Mouse (Mus musculus): Measurements from ENCODE around the gene Actg1. TPM values are rescaled to one million over a fixed set of nuclear protein-coding genes. Genes with fewer than 3 reads are reported as not detected.
A peak's percentile ranks its signal among the peaks of the same experiment; 100 is the strongest.

Actg1 gene
- total and polyA plus RNA-seq, 3 experiments = 1,832 to 4,362 (median 2,424) TPM

GRCm38 (mm10) chr11:120356900-120357299 lies 8.6 kb upstream of the Actg1 start:
- no peak overlapping the region for H3K9ac ChIP-seq (ENCODE audit: insufficient read depth, low read depth)
- no peaks in the 10 kb centered on the region for H3K36me3 ChIP-seq (replicated peaks in 1 of 2; ENCODE audit: control insufficient read depth in 1 of 2, insufficient read depth in 1 of 2, low read length in 1 of 2)
- TF ChIP-seq TBP (conservative IDR thresholded peaks at IDR 0.05; ENCODE audit: low read depth, low read length) = no peak
- peak in 1 of 2 experiments; percentile 23; a peak in 1 of 4 replicates for TF ChIP-seq CTCF (conservative IDR thresholded peaks at IDR 0.05 in 1 of 2, IDR thresholded peaks at IDR 0.05 in 1 of 2; ENCODE audit: low read depth in 2 of 2, low read length in 2 of 2)
- H3K4me3 ChIP-seq (replicated peaks in 1 of 3; ENCODE audit: low read depth in 2 of 3, low read length in 2 of 3, poor library complexity in 1 of 3) = no peak overlapping the region
- H3K4me1 ChIP-seq (ENCODE audit: control insufficient read depth in 1 of 2, insufficient read depth in 2 of 2) = peaks cover 6 to 32% of the 10 kb centered on the region in 2 experiments
- no peaks in the 10 kb centered on the region for H3K9me3 ChIP-seq (replicated peaks; ENCODE audit: low read length)
- H3K4me2 ChIP-seq (ENCODE audit: insufficient read depth, low read depth, poor library complexity, severe bottlenecking) = no peak overlapping the region
- peaks cover 9% of the 10 kb centered on the region for H3K27me3 ChIP-seq (replicated peaks)
- dilution Hi-C loops (cut with MboI; ENCODE audit: extremely low pct_ligation_motif_present, extremely low pct_unique_long_range_greater_than_20kb, low sequenced_read_pairs) (no loop called here), in situ Hi-C loops (cut with MboI; ENCODE audit: low pct_ligation_motif_present, low pct_unique_long_range_greater_than_20kb, low sequenced_read_pairs) (no loop called here)
- H3K27ac ChIP-seq (ENCODE audit: insufficient read depth, low read depth) = no peak overlapping the region
- DNase-seq (ENCODE audit: extremely low read depth) = no peak
- no peaks in the 10 kb centered on the region for H3K79me2 ChIP-seq (replicated peaks; ENCODE audit: control insufficient read depth, extremely low read depth, insufficient read depth, poor library complexity, severe bottlenecking)

- DNase-seq (ENCODE audit: extremely low read depth) = no peak
- no peak for TF ChIP-seq JUN (IDR thresholded peaks at IDR 0.05; ENCODE audit: insufficient read depth, low read depth, low read length)
- peak; percentile 18 to 50; a peak in 2 of 4 replicates for TF ChIP-seq CTCF (conservative IDR thresholded peaks at IDR 0.05 in 1 of 2, IDR thresholded peaks at IDR 0.05 in 1 of 2; ENCODE audit: low read depth in 2 of 2, low read length in 2 of 2)
- peaks cover 6% of the 10 kb centered on the region for H3K27me3 ChIP-seq (replicated peaks)
- no peaks in the 10 kb centered on the region for H3K79me2 ChIP-seq (replicated peaks; ENCODE audit: control insufficient read depth, extremely low read depth, insufficient read depth, poor library complexity, severe bottlenecking)
- H3K36me3 ChIP-seq (replicated peaks in 1 of 2; ENCODE audit: control insufficient read depth in 1 of 2, insufficient read depth in 1 of 2, low read length in 1 of 2) = no peaks in the 10 kb centered on the region
- dilution Hi-C loops (cut with MboI; ENCODE audit: extremely low pct_ligation_motif_present, extremely low pct_unique_long_range_greater_than_20kb, low sequenced_read_pairs) = no loop called here
- H3K27ac ChIP-seq (ENCODE audit: insufficient read depth, low read depth) = no peak overlapping the region
- H3K9ac ChIP-seq (ENCODE audit: insufficient read depth, low read depth) = no peak overlapping the region
- peaks cover 6 to 37% of the 10 kb centered on the region in 2 experiments for H3K4me1 ChIP-seq (ENCODE audit: control insufficient read depth in 1 of 2, insufficient read depth in 2 of 2)
- H3K4me3 ChIP-seq (replicated peaks in 1 of 3; ENCODE audit: low read depth in 2 of 3, low read length in 2 of 3, poor library complexity in 1 of 3) = no peak overlapping the region
- in situ Hi-C loops (cut with MboI; ENCODE audit: low pct_ligation_motif_present, low pct_unique_long_range_greater_than_20kb, low sequenced_read_pairs) = no loop called here
- H3K4me2 ChIP-seq (ENCODE audit: insufficient read depth, low read depth, poor library complexity, severe bottlenecking) = no peak overlapping the region
- H3K9me3 ChIP-seq (replicated peaks; ENCODE audit: low read length) = no peaks in the 10 kb centered on the region
Observed at GRCm38 (mm10) chr11:120356319-120356840, 8.0 kb upstream of the Actg1 start.

DNA sequence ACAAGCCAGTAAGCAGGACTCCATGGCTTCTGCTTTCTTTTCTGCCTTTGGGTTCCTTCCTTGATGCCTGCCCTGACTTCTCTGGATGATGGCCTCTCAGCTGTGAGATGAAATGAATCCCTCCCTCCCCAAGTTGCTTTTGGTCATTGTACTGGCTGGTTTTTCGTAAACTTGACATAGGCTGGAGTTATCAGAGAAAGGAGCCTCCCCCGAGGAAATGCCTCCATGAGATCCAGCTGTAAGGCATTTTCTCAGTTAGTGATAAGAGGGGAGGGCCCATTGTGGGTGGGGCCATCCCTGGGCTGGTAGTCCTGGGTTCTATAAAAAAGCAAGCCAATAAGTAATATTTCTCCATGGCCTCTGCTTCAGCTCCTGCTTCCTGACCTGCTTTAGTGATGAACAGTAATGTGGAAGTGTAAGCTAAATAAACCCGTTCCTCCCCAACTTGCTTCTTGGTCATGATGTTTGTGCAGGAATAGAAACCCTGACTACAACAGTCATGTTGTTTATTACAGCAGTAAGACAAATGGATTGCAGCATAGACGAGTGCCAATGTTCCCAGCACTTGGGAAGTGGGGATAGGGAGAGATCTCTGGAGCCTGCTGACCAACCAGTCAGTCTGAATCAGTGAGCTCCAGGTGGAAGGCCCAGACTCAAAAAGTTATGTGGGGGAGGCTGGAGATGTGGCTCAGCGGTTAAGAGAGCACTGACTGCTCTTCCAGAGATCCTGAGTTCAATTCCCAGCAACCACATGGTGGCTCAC lies 7.1 kb upstream of the Actg1 start:
- Histone ChIP-seq H3K4me2 (ENCODE audit: insufficient read depth, low read depth, poor library complexity, severe bottlenecking) (no peak overlapping the region), H3K9ac (ENCODE audit: insufficient read depth, low read depth) (no peak overlapping the region), H3K4me1 (ENCODE audit: control insufficient read depth in 1 of 2, insufficient read depth in 2 of 2) (peaks cover 10 to 47% of the 10 kb centered on the region in 2 experiments), H3K36me3 (replicated peaks in 1 of 2; ENCODE audit: control insufficient read depth in 1 of 2, insufficient read depth in 1 of 2, low read length in 1 of 2) (no peaks in the 10 kb centered on the region), H3K79me2 (replicated peaks; ENCODE audit: control insufficient read depth, extremely low read depth, insufficient read depth, poor library complexity, severe bottlenecking) (no peaks in the 10 kb centered on the region), H3K27me3 (replicated peaks) (peaks cover 1% of the 10 kb centered on the region), H3K27ac (ENCODE audit: insufficient read depth, low read depth) (no peak overlapping the region), H3K4me3 (replicated peaks in 1 of 3; ENCODE audit: low read depth in 2 of 3, low read length in 2 of 3, poor library complexity in 1 of 3) (no peak overlapping the region), H3K9me3 (replicated peaks; ENCODE audit: low read length) (no peaks in the 10 kb centered on the region)
- TF ChIP-seq JUND (conservative IDR thresholded peaks at IDR 0.05; ENCODE audit: low read depth, low read length) (no peak), TBP (conservative IDR thresholded peaks at IDR 0.05; ENCODE audit: low read depth, low read length) (no peak), CHD2 (IDR thresholded peaks at IDR 0.05; ENCODE audit: low read length) (no peak), UBTF (IDR thresholded peaks at IDR 0.05; ENCODE audit: low read depth, low read length) (no peak), HCFC1 (IDR thresholded peaks at IDR 0.05; ENCODE audit: low read depth, low read length) (no peak), NELFE (IDR thresholded peaks at IDR 0.05; ENCODE audit: low read depth, low read length) (no peak), POLR2A (IDR thresholded peaks at IDR 0.05; ENCODE audit: low read depth, low read length) (no peak), ETS1 (conservative IDR thresholded peaks at IDR 0.05; ENCODE audit: low read depth, low read length) (no peak), MEF2A (IDR thresholded peaks at IDR 0.05; ENCODE audit: borderline replicate concordance, low read depth, low read length) (no peak), TCF12 (IDR thresholded peaks at IDR 0.05; ENCODE audit: low read depth, low read length) (no peak), ZC3H11A (IDR thresholded peaks at IDR 0.05; ENCODE audit: low read depth, low read length) (no peak), GABPA (IDR thresholded peaks at IDR 0.05; ENCODE audit: insufficient replicate concordance, low read depth, low read length) (no peak), CTCF (conservative IDR thresholded peaks at IDR 0.05 in 1 of 2, IDR thresholded peaks at IDR 0.05 in 1 of 2; ENCODE audit: low read depth in 2 of 2, low read length in 2 of 2) (no peak), ZMIZ1 (IDR thresholded peaks at IDR 0.05; ENCODE audit: low read depth, low read length) (no peak)
- in situ Hi-C loops (cut with MboI; ENCODE audit: low pct_ligation_motif_present, low pct_unique_long_range_greater_than_20kb, low sequenced_read_pairs) = no loop called here
- dilution Hi-C loops (cut with MboI; ENCODE audit: extremely low pct_ligation_motif_present, extremely low pct_unique_long_range_greater_than_20kb, low sequenced_read_pairs) = no loop called here
- DNase-seq (ENCODE audit: extremely low read depth) = no peak

Data from CH12.LX (cell line).